Mouse (Mus musculus) forebrain, embryonic 10.5 days (tissue): Measurements from ENCODE around the gene Hinfp. TPM values are rescaled to one million over a fixed set of nuclear protein-coding genes. Genes with fewer than 3 reads are reported as not detected.
"Not testable (repeated sequence)": the region's sequence is repeated elsewhere in the genome, so short reads cannot be mapped to it uniquely, and the experiment has no call there.

Experiments used
- DNase-seq: peaks from one replicate; pipeline ENCODE4 v3.0.0-alpha.2; 2017; ENCODE audit warnings: low spot score; ENCODE audit errors: extremely low spot score
- H3K27ac ChIP-seq: fragments of 300-500 bp; sonication (generic); 2 replicates; pipeline ENCODE4 v1.5.1; 2016; ENCODE audit warnings: mild to moderate bottlenecking
- H3K27me3 ChIP-seq: fragments of 300-500 bp; sonication (generic); 2 replicates; pipeline ENCODE4 v1.6.1; 2016; ENCODE audit warnings: mild to moderate bottlenecking; ENCODE audit not compliant: poor library complexity, severe bottlenecking
- H3K36me3 ChIP-seq: fragments of 300-500 bp; sonication (generic); replicated peaks from 2 replicates; pipeline ENCODE4 v1.6.1; 2016; ENCODE audit warnings: mild to moderate bottlenecking, moderate library complexity
- H3K4me1 ChIP-seq: fragments of 300-500 bp; sonication (generic); 2 replicates; pipeline ENCODE4 v1.6.1; 2016
- H3K4me3 ChIP-seq: fragments of 300-500 bp; sonication (generic); 2 replicates; pipeline ENCODE4 v1.5.1; 2016; ENCODE audit warnings: mild to moderate bottlenecking, moderate library complexity
- H3K9me3 ChIP-seq: fragments of 300-500 bp; sonication (generic); 2 replicates; pipeline ENCODE4 v1.6.1; 2016; ENCODE audit warnings: mild to moderate bottlenecking, moderate library complexity
- WGBS: fragments of 180-500 bp; shearing (Covaris S2); methylation state at CpG from one replicate; pipeline ENCODE4 v1.1.7; 2016; 5-methylcytosine and 5-hydroxymethylcytosine counted together
- polyA plus RNA-seq: library from polyadenylated mRNA; unstranded; fragments of >200 nt; fragmentation: Nextera tagmentation; extraction: Ambion mirVana; gene quantifications from 2 replicates; pipeline ENCODE4 v1.2.1, GENCODE M21; 2016

Gene Hinfp
- polyA plus RNA-seq, 1 experiment from 2014 or later: 33.0 TPM

DNA sequence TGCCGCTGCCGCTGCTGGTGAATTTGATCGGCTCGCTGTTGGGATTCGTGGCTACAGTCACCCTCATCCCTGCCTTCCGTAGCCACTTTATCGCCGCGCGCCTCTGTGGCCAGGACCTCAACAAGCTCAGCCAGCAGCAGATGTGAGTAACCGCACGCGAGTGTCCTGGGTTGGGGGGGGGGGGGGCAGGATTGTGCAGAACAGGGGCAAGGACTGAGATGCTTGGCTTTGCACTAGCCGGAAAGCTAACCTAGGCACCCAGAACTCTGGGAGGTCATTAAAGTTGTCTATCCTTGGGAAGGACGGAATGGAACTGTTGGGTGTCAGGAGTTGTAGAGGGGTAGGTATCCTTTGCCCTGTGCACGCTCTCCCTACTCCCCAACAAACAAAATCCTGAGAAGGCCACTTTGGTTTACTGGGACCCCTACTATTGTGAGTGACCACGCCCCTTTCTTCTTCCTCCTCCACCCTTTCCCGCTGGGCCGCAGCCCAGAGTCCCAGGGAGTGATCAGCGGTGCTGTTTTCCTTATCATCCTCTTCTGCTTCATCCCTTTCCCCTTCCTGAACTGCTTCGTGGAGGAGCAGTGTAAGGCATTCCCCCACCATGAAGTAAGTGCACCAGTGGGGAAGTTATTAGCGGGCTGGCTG lies 21.7 kb upstream of the Hinfp start:
- no peak for DNase-seq
- WGBS: under 1% methylated on average over 22 of the region's 22 CpGs
- Histone ChIP-seq H3K4me1 (peaks cover 28% of the 10 kb centered on the region), H3K27ac (peak overlapping the region; percentile 96), H3K36me3 (peaks cover 44% of the 10 kb centered on the region), H3K27me3 (no peaks in the 10 kb centered on the region), H3K9me3 (no peaks in the 10 kb centered on the region), H3K4me3 (peak overlapping the region; percentile 74)

DNA sequence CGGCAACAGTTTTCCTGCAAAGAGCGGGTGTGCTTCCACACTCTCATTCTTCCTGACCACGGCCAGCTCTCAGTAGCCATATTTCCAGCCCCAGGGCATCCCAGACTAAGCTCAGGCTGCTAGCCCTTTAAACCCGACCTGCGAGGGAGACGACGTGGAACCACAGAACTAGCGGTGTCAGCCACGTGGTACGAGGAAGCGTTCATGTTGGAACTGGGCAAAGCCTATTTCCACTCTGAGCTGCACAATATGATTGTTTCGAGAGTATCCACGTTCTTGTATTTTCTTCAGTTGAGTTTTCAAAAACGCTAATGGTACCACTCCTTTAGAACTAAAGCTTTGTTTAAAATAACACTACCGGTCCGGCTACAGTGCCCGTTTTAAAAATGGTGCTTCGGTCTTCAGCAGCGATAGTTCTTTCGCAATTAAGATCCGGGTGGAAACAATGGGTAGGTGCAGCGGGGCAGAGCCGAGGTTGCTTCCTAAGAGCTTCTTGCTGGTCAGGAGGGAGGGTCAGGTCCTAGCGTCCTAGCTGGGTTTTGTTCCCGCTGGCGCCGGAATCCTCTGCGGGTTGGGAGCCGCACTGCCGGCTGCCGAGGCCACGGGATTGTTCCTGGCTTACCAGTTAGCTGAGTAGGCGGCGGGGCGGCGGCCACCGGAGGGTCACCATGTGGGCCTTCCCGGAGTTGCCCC lies 21.0 kb upstream of the Hinfp start:
- no peaks in the 10 kb centered on the region for H3K9me3 ChIP-seq
- DNase-seq: peak; percentile 81

DNA sequence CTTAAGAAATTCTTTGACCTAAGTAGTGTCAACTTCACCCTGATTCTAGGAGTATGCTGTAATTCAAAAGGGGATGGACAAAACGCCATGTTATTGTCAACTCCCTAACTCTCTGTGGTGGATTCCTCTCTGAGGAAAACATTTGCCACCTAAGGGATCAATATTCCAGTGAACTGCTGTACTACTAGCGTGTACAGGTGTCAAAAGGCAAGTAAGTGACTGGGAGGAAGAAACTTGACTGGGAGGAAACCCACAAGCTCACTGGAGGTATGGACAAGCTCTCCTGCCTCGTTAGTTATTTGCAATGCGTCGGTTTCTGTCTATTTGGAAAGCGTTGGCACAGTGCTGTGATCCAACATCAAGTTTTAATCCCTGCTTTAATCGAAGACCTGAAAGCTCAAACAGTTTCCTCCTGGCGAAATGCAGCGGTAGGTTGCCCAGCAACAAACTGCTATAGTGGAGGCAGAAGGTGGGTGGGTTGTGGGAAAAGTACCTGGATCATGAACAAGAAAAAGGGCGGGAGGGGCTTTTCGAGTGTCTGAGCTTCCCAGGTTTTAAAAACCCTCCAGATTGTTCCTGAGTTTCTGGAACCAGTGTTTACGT lies 20.4 kb upstream of the Hinfp start, which contains the start of gene Dpagt1:
Gene Dpagt1 (plus strand): TSS at position 252 of the 603 bp plus-strand sequence.
- no peak for DNase-seq
- Histone ChIP-seq H3K4me1 (peaks cover 31% of the 10 kb centered on the region), H3K27ac (peak within 1 kb of the TSS; percentile 96), H3K9me3 (no peaks in the 10 kb centered on the region), H3K27me3 (no peaks in the 10 kb centered on the region), H3K4me3 (peak within 1 kb of the TSS; percentile 74), H3K36me3 (peaks cover 31% of the 10 kb centered on the region)
- 7% methylated on average over 12 of the region's 12 CpGs for WGBS

More for the DNA sequence above, 21.0 kb upstream of the Hinfp start:
- Histone ChIP-seq H3K36me3 (peaks cover 38% of the 10 kb centered on the region), H3K27me3 (no peaks in the 10 kb centered on the region), H3K27ac (peak overlapping the region; percentile 96), H3K4me3 (peak overlapping the region; percentile 74), H3K4me1 (peaks cover 28% of the 10 kb centered on the region)
- under 1% methylated on average over 38 of the region's 38 CpGs for WGBS

DNA sequence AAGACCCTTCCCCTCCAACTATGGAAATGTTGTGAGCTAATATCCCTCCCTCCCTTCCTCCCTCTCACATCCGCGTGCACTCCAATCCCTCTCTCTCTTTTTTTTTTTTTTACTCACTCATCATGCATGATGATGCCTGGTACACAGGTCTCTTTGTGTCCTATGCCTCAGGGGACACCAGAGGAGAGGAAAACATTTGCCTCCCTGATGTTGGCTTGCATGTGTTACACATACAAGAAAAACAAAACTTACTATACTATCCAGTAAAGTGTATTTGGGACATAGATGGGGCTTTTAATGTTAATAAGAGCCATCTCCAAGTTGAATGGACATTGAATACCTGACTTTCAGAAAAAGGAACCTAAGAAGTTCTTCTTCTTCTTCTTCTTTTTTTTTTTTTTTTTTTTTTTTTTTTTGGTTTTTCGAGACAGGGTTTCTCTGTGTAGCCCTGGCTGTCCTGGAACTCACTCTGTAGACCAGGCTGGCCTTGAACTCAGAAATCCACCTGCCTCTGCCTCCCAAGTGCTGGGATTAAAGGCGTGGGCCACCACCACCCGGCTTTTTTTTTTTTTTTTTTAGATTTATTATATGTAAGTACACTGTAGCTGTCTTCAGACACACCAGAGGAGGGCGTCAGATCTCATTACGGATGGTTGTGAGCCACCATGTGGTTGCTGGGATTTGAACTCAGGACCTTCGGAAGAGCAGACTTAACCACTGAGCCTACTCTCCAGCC lies 19.7 kb upstream of the Hinfp start:
- Histone ChIP-seq H3K4me3 (peak overlapping the region; percentile 74; the same call in 1 of the 2 replicates), H3K36me3 (peaks cover 24% of the 10 kb centered on the region), H3K4me1 (peaks cover 38% of the 10 kb centered on the region), H3K27ac (peak overlapping the region; percentile 96)
- not testable (repeated sequence) for H3K27me3 ChIP-seq, H3K9me3 ChIP-seq, DNase-seq
- WGBS: 74% methylated on average over 7 of the region's 8 CpGs

DNA sequence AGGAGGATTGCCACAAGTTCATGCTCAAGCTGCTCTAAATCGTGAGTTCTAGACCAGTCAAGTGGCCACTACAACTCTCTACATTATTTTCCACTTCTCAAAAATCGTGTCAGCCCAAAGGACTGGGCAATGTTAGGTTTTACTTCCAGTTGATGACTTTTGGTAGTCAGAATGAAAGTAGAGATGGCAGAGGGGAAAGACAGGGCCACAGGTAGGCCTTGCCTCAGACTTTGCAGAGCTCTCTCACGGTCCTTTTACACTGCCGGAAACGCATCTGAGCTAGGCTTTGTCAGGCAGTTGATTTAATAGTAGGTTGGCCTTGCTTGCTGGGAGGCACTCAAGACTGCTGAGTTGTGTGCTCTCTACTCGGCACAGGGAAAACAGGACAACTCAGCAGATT lies 18.7 kb upstream of the Hinfp start:
- 0 out of 2 replicates have a peak overlapping the region, but pooled peaks have one; percentile 9 for H3K27ac ChIP-seq
- no peaks in the 10 kb centered on the region for H3K27me3 ChIP-seq
- H3K4me1 ChIP-seq: peaks cover 44% of the 10 kb centered on the region
- no peaks in the 10 kb centered on the region for H3K9me3 ChIP-seq
- no peak overlapping the region for H3K4me3 ChIP-seq
- WGBS: 87% methylated on average over 6 of the region's 6 CpGs
- no peak for DNase-seq
- peaks cover 14% of the 10 kb centered on the region for H3K36me3 ChIP-seq

DNA sequence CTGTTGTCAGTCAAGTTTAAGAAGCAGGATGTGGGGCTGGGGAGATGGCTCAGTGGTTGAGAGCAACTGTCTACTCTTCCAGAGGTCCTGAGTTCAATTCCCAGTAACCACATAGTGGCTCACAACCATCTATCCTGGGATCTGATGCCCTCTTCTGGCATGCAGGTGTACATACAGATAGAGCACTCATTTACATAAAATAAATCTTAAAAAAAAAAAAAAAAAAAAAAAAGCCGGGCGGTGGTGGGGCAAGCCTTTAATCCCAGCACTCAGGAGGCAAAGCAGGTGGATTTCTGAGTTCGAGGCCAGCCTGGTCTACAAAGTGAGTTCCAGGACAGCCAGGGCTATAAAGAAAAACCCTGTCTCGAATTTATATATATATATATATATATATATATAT lies 18.2 kb upstream of the Hinfp start:
- H3K27ac ChIP-seq, H3K9me3 ChIP-seq: not testable (repeated sequence)

DNA sequence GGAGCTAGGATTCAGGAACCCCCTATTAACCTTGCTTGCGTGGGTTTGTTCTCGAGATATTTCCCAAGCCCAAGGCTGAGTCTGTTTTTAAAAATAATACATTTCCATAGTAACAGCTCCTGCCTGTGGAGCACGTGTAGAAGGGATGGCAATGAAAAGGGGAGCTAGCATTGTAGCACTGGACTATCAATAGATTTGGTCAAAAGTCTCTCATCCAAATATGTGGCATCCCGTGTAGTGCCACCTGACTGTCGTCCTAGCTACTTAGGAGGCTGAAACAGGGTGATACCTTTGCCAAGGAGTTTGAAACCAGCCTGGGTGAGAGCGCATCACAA lies 15.3 kb upstream of the Hinfp start:
- 28% methylated on average over 6 of the region's 6 CpGs for WGBS
- DNase-seq: no peak
- 0 out of 2 replicates have a peak, but pooled peaks cover 8% of the 10 kb centered on the region for H3K27me3 ChIP-seq
- no peaks in the 10 kb centered on the region for H3K9me3 ChIP-seq
- H3K4me3 ChIP-seq: peak overlapping the region; percentile 91
- peaks cover 17% of the 10 kb centered on the region for H3K36me3 ChIP-seq
- H3K4me1 ChIP-seq: peaks cover 51% of the 10 kb centered on the region
- peak overlapping the region; percentile 84 for H3K27ac ChIP-seq

More for the DNA sequence above, 18.2 kb upstream of the Hinfp start:
- H3K4me1 ChIP-seq: peaks cover 49% of the 10 kb centered on the region
- DNase-seq, H3K27me3 ChIP-seq, H3K36me3 ChIP-seq, H3K4me3 ChIP-seq: not testable (repeated sequence)
- 76% methylated on average over 4 of the region's 4 CpGs for WGBS

DNA sequence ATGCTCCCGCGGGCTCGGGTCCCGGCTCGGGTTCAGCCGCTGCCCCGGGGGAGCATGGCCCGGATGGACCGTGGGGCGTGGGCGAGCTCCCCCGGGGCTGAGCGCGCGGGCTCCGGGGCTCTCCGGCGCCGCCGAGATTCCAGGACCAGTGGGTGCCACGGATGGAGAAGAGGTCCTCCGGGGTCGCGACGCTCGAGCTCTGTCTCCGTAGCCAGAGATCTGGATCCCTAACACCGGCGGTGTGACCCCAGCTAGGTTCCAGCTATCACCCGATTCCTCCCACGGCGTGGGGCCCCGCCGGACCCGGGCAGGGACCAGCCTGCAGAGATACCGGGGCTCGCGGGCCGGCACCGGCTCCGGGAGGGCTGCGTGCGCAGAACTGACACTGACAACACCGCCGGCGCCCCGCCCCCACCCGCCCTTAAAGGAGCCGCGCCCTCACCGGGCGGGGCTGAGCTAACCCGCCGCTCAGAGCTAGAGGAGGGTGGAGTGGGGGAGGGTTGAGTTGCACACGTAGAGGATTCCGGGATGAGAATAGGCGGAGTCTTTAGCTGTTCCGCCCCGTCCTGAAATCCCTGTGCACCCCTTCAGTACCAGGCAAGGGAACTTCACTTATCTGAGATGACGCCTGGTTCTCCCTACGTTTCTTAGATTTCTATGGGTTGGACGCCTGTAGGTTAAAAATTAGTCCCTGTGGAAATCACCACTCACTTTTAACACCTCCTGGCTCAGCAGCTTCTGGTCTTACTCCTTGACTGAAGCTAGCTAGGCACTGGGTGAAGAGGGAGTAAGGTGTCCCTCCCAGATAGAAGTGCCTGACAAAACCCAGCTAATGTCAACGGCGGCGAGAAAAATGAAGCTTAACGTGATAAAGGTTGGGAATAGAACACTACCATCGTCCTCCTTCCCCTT lies 14.7 kb upstream of the Hinfp start, which contains the start of gene C2cd2l:
Gene C2cd2l (minus strand): TSS at position 399 of the 912 bp plus-strand sequence.
- Histone ChIP-seq H3K27me3 (0 out of 2 replicates have a peak, but pooled peaks cover 8% of the 10 kb centered on the region), H3K27ac (peak within 1 kb of the TSS; percentile 84), H3K36me3 (peaks cover 23% of the 10 kb centered on the region), H3K4me3 (peak within 1 kb of the TSS; percentile 91), H3K9me3 (no peaks in the 10 kb centered on the region), H3K4me1 (peaks cover 48% of the 10 kb centered on the region)
- under 1% methylated on average over 67 of the region's 67 CpGs for WGBS
- peak; percentile 93 for DNase-seq

DNA sequence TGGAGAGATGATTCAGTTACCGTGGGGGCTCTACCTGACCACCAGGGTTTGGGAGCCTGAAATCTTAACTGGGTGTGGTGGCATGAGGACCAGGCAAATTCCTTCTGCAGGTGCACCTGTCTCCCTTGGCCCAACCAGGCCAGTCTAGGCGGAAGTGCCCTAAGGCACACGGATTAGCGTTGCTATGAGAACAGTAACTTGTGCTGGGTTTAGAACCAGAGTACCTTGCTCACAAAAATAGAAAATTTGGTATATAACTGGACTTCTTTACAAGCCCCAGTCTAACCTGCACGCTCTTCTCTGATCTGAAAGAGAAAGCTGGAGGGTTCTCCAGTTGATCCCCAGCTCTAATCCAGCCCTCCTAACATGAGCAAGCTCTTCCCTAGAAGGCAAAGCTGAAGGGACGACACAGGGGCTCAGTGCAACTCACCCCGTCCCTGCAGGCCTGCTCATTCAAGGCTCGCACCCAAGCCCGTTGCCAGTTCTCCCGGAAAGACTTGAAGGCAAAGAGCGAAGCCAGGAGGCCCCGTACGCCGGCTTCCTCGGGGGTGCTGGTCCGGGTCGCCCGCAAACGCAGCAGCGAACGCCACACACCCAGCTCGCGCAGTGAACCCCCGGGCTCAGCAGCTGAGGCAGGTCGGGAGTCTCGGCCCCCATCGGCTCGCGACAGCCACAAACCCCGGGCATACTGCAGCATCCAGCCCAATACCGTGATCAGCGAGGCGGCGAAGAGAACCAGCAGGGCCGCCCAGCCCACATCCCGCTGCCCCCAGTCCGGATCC lies 13.8 kb upstream of the Hinfp start:
- H3K9me3 ChIP-seq: no peaks in the 10 kb centered on the region
- peaks cover 44% of the 10 kb centered on the region for H3K4me1 ChIP-seq
- peak overlapping the region; percentile 84 for H3K27ac ChIP-seq
- 0 out of 2 replicates have a peak, but pooled peaks cover 8% of the 10 kb centered on the region for H3K27me3 ChIP-seq
- H3K36me3 ChIP-seq: peaks cover 32% of the 10 kb centered on the region
- WGBS: 2% methylated on average over 37 of the region's 37 CpGs
- peak; percentile 35 for DNase-seq
- peak overlapping the region; percentile 91 for H3K4me3 ChIP-seq

DNA sequence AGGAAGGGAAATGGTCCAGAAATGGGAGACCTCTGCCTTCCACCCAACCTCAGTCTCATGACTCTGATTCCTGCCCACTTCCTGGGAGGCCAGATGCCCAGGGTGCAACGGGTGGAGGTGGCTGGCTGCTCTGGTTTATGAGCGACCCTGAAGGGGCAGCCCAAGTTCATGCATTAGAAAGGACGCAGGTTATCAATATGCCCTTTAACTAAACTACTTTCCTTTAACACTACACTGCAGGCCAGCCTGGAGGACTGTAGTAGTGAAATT lies 13.3 kb upstream of the Hinfp start:
- Histone ChIP-seq H3K4me3 (peak overlapping the region; percentile 91), H3K27ac (no peak overlapping the region), H3K9me3 (no peaks in the 10 kb centered on the region), H3K27me3 (0 out of 2 replicates have a peak, but pooled peaks cover 12% of the 10 kb centered on the region), H3K36me3 (peaks cover 37% of the 10 kb centered on the region), H3K4me1 (peaks cover 48% of the 10 kb centered on the region)
- no peak for DNase-seq
- WGBS: 31% methylated on average over 3 of the region's 3 CpGs

DNA sequence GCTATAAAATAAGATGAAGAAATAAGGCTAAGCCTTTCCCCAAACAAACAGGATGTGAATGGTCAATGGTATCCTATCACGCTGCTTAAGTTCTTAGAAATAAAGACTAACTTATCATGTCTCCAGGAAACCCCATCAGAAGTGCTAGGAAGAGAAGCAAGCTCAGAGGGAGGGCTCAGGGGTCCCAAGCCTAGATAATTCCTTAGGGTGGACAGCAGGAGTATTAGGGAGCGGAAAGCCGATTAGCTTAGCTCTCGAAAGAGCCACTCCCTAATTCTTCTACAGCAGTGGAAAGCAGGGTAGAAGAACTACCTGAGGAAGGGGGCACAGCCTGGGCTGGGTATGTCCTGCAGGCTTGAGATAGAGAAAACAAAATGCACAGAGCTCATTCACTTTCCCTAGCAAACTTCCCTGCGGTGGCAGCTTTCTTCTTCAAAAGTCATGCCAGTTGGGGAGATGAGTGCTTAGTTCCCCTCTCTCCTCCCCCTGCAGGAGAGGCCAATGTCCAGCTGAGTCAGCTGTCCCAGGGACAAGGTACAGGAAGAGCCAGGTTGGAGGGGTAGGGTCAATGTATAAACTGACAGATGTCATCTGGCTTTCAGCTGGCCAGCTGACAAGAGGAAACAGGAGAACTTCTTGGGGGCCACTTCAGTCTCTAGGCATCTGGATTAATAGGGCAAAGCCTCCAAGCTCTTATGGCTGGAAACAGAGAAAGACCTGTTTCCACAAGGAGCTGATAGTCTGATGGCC lies 12.8 kb upstream of the Hinfp start:
- H3K4me1 ChIP-seq: peaks cover 48% of the 10 kb centered on the region
- H3K27ac ChIP-seq: no peak overlapping the region
- H3K36me3 ChIP-seq: peaks cover 42% of the 10 kb centered on the region
- H3K9me3 ChIP-seq: no peaks in the 10 kb centered on the region
- H3K27me3 ChIP-seq: 0 out of 2 replicates have a peak, but pooled peaks cover 17% of the 10 kb centered on the region
- no peak for DNase-seq
- 52% methylated on average over 5 of the region's 5 CpGs for whole genome bisulfite sequencing
- H3K4me3 ChIP-seq: peak overlapping the region; percentile 91
